Comparison of ENCODE assay signal across 10 mouse cellular contexts in the genomic region with DNA sequence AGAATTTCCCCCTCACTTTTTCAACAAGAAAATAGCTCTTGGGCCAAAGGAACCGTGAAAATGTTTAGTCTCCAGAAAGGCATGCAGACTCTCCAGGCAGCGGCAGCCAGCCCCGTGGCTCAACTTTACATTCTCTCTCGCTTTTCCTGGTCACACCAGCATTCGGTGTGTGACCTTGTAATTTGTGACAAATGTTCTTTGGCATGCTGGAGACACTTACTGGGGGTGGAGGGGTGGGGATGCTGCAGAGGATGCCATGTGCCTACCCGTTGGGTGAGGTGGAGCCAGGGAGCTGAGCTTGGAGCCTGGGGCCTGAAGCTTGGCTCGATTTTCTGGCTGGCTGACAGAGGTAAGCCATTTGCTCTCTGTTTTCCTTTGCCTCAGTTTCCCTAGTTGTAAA. TPM values are rescaled to one million over a fixed set of nuclear protein-coding genes. Genes with fewer than 3 reads are reported as not detected.
DNase-seq lines count a peak whose midpoint lies in the region; ATAC-seq lines count a peak whose summit lies in the region.
"Had no signal": no experiment of that assay in that cellular context is flagged by ENCODE, and none has a peak within 500 bp of the region (broad histone marks: within the 10 kb centered on the region; RNA-seq: fewer than 3 reads in every experiment).

No protein-coding gene starts in this region.

- no peak overlapping the region for H3K9ac ChIP-seq in kidney, embryonic 14.5 days (ENCODE audit: low read depth, low read length)
- H3K9ac ChIP-seq in intestine, embryonic 16.5 days (ENCODE audit: low read depth, low read length) = no peak overlapping the region
- H3K9ac ChIP-seq in hindbrain, embryonic 14.5 days = no peak overlapping the region
- H3K9ac ChIP-seq: liver, embryonic 13.5 days had no signal

- H3K27me3 ChIP-seq in kidney, embryonic 14.5 days (ENCODE audit: control insufficient read depth, insufficient read depth, low read length) = no peaks in the 10 kb centered on the region
- no peaks in the 10 kb centered on the region for H3K27me3 ChIP-seq in intestine, embryonic 16.5 days (replicated peaks; ENCODE audit: control insufficient read depth, insufficient read depth, low read length)
- no peaks in the 10 kb centered on the region for H3K27me3 ChIP-seq in hindbrain, embryonic 14.5 days (ENCODE audit: control insufficient read depth, insufficient read depth, low read length)
- H3K27me3 ChIP-seq: liver, embryonic 13.5 days had no signal

- ATAC-seq in kidney, embryonic 14.5 days (ENCODE audit: low FRiP score, low TSS enrichment) = no peak
- ATAC-seq in intestine, embryonic 16.5 days = no peak; the same call in 1 of the 2 replicates
- ATAC-seq in hindbrain, embryonic 14.5 days (ENCODE audit: low FRiP score) = no peak

- no peak overlapping the region for H3K4me2 ChIP-seq in kidney, embryonic 14.5 days (replicated peaks; ENCODE audit: low read depth, low read length)
- no peak overlapping the region for H3K4me2 ChIP-seq in intestine, embryonic 16.5 days (ENCODE audit: low read depth, low read length)
- H3K4me2 ChIP-seq in hindbrain, embryonic 14.5 days (replicated peaks) = no peak overlapping the region
- H3K4me2 ChIP-seq: liver, embryonic 13.5 days had no signal

- H3K27ac ChIP-seq in kidney, embryonic 14.5 days (ENCODE audit: low read depth, low read length) = peak overlapping the region; percentile 79
- H3K27ac ChIP-seq in intestine, embryonic 16.5 days (ENCODE audit: low read length) = peak overlapping the region; percentile 60
- no peak overlapping the region for H3K27ac ChIP-seq in hindbrain, embryonic 14.5 days
- H3K27ac ChIP-seq: liver, embryonic 13.5 days had no signal

- H3K4me1 ChIP-seq in kidney, embryonic 14.5 days (ENCODE audit: control insufficient read depth, insufficient read depth, low read length) = peaks cover 2% of the 10 kb centered on the region; the same call in 1 of the 2 replicates
- peaks cover 12% of the 10 kb centered on the region for H3K4me1 ChIP-seq in intestine, embryonic 16.5 days (ENCODE audit: control insufficient read depth, insufficient read depth, low read length)
- H3K4me1 ChIP-seq in hindbrain, embryonic 14.5 days (replicated peaks; ENCODE audit: control insufficient read depth, insufficient read depth, low read length) = no peaks in the 10 kb centered on the region

- no peaks in the 10 kb centered on the region for H3K36me3 ChIP-seq in kidney, embryonic 14.5 days (ENCODE audit: control insufficient read depth, insufficient read depth, low read length)
- H3K36me3 ChIP-seq in intestine, embryonic 16.5 days (ENCODE audit: control insufficient read depth, insufficient read depth, low read length) = no peaks in the 10 kb centered on the region
- H3K36me3 ChIP-seq in hindbrain, embryonic 14.5 days (replicated peaks; ENCODE audit: control insufficient read depth, insufficient read depth) = no peaks in the 10 kb centered on the region
- H3K36me3 ChIP-seq: liver, embryonic 13.5 days had no signal

- no peaks in the 10 kb centered on the region for H3K9me3 ChIP-seq in kidney, embryonic 14.5 days (ENCODE audit: control insufficient read depth, low read length)
- no peaks in the 10 kb centered on the region for H3K9me3 ChIP-seq in intestine, embryonic 16.5 days (ENCODE audit: control insufficient read depth, low read length)
- no peaks in the 10 kb centered on the region for H3K9me3 ChIP-seq in hindbrain, embryonic 14.5 days (ENCODE audit: control insufficient read depth, low read length)
- H3K9me3 ChIP-seq: liver, embryonic 13.5 days had no signal

- 31% methylated on average over 7 of the region's 7 CpGs for WGBS in kidney, embryonic 14.5 days
- WGBS in intestine, embryonic 16.5 days = 16% methylated on average over 7 of the region's 7 CpGs
- 50% methylated on average over 7 of the region's 7 CpGs for WGBS in hindbrain, embryonic 14.5 days

- H3K4me3 ChIP-seq in kidney, embryonic 14.5 days (ENCODE audit: low read length) = no peak overlapping the region
- no peak overlapping the region for H3K4me3 ChIP-seq in intestine, embryonic 16.5 days (ENCODE audit: low read length)
- H3K4me3 ChIP-seq in hindbrain, embryonic 14.5 days (replicated peaks; ENCODE audit: low read length) = no peak overlapping the region
- H3K4me3 ChIP-seq: liver, embryonic 13.5 days had no signal

- DNase-seq in adrenal gland, adult (ENCODE audit: inconsistent age in 2 of 2, low spot score in 1 of 2) = peak; percentile 27 to 36
- DNase-seq in adrenal gland, adult 18-20 months (ENCODE audit: low spot score in 2 of 2) = no peak
- DNase-seq in kidney, adult 9 months = no peak
- peak; percentile 27 for DNase-seq in adrenal gland, postnatal 14 days
- DNase-seq in natural killer cell, adult 2 months (ENCODE audit: low spot score in 2 of 2) = no peak
- no peak for DNase-seq in hindbrain, embryonic 14.5 days (ENCODE audit: low spot score)
- DNase-seq: liver, embryonic 13.5 days; midbrain, embryonic 14.5 days had no signal

RNA-seq across cellular contexts. Expression of a gene that starts 22.4 kb away (rescaled TPM):
- 100 to 1,000 TPM; 158 to 306 TPM for total RNA-seq in adrenal gland, adult 18-20 months (2021)
- 395 and 422 TPM in 2 replicates for polyA plus RNA-seq in kidney, embryonic 14.5 days (2014; fragmentation: Nextera tagmentation; extraction: Ambion mirVana)
- total RNA-seq in adrenal gland, postnatal 14 days (2021) = 183 and 207 TPM in 2 replicates
- 1,080 and 1,114 TPM in 2 replicates for polyA plus RNA-seq in intestine, embryonic 16.5 days (2015; fragmentation: Nextera tagmentation; extraction: Ambion mirVana)
- 163 and 182 TPM in 2 replicates for polyA plus RNA-seq in hindbrain, embryonic 14.5 days (2014; fragmentation: Nextera tagmentation; extraction: Ambion mirVana)

Comparison
In these comparisons a context has a peak if more than half of its experiments do, and no peak if none do; other contexts are left out.
1. DNase-seq: peak in adrenal gland, adult (2 of 2) and adrenal gland, postnatal 14 days (single experiment); none in adrenal gland, adult 18-20 months (0 of 2), kidney, adult 9 months (single experiment), natural killer cell, adult 2 months (0 of 2) and hindbrain, embryonic 14.5 days (single experiment).